Mouse (Mus musculus) large intestine, adult 2 months (tissue): Measurements from ENCODE around the gene Prss23. TPM values are rescaled to one million over a fixed set of nuclear protein-coding genes. Genes with fewer than 3 reads are reported as not detected.

Experiments
- DNase-seq: peaks from one replicate; pipeline ENCODE4 v3.0.0-alpha.2; 2012; ENCODE audit warnings: low read depth, low spot score
- WGBS: fragments of 180-500 bp; shearing (Covaris S2); methylation state at CpG from one replicate; pipeline ENCODE4 v1.1.7; 2018; 5-methylcytosine and 5-hydroxymethylcytosine counted together
- polyA plus RNA-seq: library from polyadenylated mRNA; depleted of rRNA; stranded (reverse); fragments of >200 nt; gene quantifications from 2 replicates; pipeline ENCODE4 v1.2.3, GENCODE M21; 2012

The Prss23 gene
- polyA plus RNA-seq, 1 experiment: 189 TPM

DNA sequence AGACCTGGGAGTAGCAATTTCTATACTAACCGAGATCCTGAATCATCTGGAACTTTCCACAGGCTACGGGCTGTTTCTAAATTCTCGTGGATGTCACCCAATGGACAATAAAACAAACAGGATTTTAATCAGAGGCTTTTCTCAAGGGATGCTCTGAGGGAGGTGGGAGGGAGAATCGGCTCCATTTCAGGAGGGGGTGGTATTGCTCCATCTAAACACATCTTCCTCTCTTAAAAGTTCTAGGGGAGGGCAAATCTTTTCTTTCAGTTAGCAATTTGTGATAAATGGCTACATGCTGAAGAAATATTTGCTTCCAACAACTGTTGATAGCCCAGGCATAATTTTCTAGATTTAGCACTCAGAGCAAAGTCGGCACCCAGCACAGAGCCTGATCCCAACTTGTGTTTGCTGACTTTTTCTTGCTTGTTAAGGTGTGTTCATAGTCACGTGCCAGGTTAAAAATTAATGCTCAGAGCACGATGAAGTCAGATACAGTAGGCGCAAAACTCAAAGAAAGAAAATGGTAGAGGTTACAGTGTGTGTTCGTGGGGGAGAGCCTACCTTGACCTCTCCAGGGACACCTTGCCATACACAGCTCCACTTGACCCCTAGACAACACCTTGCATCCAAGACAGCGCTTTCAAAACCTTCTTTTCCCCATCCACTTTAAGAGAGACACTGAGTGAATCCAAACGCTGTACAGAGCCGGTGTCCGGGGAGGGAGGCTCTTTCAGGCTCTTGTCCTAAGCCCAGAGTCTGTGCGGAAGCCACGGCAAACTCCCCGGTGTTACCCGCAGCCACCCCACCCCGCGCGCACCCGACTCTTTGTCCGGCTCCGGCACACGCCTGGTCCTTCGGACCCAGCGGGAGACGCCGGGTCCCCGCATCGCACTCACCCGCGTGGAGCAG is 10.2 kb downstream of the Prss23 start:
- DNase-seq: peak; percentile 44
- WGBS: 3% methylated on average over 32 of the region's 32 CpGs

DNA sequence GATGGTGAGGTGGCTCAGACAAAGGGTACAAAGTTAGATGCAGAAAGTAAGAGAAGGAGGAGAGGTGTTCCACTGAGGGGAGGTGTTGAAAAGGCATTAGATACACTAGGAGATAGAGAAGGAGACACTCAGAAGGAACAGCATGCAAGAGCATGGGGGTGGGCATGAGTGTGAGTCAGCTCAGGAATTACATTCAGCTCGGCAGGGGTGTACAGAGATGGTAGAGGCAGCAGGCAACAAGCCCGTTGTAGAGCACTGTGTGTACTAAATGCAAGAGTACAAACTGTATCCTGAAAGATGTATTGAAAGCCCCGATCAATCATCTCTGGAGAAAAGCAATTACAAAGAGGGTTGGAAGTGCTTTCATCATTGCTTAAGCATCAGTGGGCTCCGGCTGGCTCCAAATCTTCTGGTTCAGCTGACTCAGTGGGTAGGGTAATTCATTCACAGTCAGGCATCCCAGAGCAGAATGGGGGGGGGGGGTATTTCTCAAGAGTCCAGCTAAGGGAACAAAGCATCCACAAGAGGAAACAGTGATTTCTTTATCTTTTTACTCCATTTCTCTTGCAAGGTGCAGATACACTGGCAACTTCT is 15.0 kb downstream of the Prss23 start:
- WGBS: 93% methylated on average over 4 of the region's 4 CpGs
- no peak for DNase-seq

- DNase-seq: no peak
- 73% methylated on average over 4 of the region's 4 CpGs for WGBS
Measured at GRCm38 (mm10) chr7:89508672-89509071, 18.3 kb downstream of the Prss23 start.

DNA sequence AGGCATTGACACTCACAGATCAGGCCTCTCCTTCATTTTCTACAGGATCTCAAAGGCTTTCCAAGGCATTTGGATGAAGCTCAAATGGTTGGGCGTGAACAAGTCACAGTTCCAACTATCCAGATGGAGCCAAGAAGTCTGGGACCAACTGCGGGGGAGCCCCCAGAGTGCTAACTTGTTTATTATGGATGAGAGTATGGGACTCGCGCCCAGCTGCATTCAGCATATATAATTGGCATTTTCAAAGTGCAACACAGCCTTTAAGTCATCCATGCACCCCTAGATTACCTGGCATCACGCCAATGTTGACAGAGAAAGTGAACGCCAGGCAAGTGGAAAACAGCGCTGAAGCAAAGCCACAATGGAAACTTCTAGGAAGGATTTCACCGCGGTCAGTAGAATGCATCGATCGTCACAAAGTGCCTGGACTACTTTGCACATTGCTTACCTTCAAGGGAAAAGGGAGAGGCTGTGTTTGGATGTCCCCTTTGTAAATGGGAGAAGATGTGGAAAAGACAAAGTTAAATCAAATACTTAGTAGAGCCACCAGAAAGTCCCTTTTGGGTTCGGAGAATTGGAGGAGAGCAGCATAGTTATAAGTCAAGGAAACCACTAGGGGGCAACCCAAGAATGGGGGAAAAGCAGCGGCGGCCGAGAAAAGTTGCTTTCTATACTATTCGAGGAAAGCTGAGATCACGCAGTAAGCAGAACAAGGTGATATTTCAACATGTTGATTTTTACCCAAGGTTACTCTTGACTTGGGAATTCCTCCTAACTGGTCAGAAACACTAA is 27.3 kb downstream of the Prss23 start:
- WGBS: 11% methylated on average over 17 of the region's 17 CpGs
- DNase-seq: no peak

DNA sequence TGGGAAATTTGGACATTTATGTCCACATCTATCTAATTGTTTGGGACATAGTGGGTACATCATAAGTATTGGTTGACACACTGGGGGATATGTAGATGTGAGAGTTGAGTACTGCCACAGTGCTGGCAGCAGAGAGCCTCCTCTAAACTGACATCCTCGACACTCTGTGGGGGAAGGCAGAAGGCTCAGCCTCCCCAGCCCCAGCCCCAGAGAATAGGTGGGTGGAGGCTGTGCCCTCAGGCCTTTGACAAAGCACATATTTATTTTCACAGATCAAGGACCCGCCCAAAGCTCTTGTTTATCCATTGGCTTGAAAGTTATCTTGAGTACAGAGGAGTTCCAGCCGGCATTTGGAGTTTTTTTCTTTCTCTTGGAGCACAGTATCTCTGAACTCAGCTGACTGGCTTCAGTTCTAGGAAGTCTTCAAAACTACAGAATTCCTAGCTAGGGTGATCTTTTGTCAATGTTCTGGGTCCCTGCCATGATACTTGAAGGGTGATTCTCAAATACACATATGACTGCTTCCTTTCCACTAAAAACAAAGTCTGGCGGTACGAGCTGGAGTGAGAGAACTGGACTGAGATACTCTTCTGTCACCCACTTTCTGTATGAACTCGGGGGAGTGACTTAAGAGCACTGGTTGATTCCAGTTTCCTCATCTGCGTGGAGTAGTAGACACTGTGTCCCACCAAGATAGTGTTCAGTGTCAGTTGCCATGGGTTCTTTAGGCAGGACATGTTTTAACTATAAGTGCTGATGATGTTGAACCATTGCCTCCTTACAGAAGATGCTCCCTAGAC is 43.0 kb downstream of the Prss23 start:
- 43% methylated on average over 7 of the region's 7 CpGs for WGBS
- no peak for DNase-seq

GRCm38 (mm10) chr7:89481723-89482122 is 45.3 kb downstream of the Prss23 start:
- 15% methylated on average over 3 of the region's 3 CpGs for WGBS
- no peak for DNase-seq

GRCm38 (mm10) chr7:89478490-89478889 is 48.5 kb downstream of the Prss23 start:
- DNase-seq: no peak

DNA sequence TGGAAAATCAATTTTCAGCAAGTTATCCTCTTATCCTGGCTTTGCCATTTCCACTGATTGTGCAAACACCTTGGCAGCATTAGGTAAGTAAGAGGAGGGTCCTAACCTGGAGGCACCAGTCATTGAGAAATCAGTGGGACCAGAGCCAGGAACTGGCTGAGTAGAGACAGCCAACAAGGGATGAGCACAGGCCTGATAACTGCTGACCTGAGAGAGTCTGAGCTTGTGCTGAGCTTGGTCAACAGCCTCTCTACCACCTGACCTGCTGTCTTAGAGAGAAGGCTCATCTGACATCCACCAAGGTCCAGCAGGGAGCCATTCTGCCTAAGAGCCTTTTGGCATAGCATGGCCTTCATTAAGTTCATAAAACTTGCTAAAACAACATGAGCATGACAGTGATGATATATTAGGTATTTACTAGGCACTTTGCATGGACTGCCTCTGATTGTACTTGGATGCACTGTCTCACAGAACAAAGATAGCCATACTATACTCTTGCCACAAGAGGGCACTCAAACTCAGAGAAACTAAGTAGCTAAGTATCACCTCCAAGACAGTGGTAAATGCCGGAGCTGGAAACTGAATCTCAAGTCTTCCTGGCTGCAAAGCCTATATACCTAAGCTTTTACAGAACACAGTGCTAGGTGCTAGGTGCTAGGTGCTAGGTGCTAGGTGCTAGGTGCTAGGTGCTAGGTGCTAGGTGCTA is 49.5 kb downstream of the Prss23 start:
- WGBS: 9% methylated on average over 1 of the region's 1 CpGs
- DNase-seq: peak; percentile 56

More at GRCm38 (mm10) chr7:89478490-89478889, 48.5 kb downstream of the Prss23 start:
- WGBS: 45% methylated on average over 2 of the region's 2 CpGs

DNA sequence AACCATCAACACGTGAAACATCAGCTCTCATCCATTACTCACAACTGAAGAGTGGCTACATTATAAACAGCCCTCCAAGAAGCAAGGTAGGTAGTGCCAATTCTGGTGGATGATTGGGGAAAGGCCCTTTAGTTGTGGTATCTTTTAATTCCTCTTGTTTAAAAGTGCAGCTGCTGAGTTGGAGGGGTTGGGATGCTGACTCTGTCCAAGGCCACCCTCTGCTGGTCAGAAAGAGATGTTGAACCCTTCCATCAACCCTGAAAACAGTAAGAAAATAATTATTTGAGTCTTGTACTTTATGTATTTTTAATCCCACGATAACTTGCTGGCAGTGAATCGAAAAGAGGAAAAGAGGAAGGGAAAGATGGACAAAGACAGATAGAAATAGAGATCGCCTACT is 53.5 kb downstream of the Prss23 start:
- WGBS: 41% methylated on average over 4 of the region's 4 CpGs
- DNase-seq: no peak

DNA sequence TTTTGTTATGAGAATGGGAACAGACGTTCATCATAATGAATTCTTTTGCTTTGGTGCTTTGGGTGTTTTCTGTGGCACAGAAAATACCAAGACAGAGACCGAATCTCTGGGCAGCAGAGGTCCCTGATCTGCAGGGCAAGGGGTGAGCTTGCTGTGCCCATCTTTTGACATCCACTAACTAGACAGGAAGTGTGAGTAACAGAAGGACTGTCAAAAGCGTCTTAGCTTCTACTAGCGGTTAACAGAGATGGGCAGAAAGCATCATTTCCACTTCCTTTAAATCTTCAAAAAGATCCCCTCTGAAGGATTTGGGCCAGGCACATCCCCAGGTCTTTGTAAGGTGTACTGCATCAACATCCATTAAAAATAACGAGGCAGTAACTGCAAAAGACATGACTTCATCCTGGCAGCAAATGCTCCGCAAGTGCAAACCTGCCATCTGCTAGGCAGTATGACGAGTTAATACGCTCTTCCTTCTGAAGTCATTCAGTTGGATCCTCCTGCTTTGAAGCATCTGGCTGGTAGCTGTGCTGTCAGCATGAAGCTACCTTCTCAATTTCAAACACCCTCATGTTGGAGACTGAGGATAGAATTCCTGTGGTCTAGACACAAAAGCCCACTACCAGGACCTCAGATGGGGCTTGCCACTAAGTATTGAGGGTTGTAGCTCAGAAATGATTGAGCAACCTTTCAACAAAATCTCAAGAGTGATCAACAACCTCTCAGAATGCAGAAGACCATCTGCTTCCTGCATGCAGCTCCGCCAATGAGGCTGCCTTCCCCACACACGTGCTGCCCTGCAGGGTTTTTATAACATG is 63.0 kb downstream of the Prss23 start:
- no peak for DNase-seq
- 74% methylated on average over 10 of the region's 10 CpGs for WGBS

DNA sequence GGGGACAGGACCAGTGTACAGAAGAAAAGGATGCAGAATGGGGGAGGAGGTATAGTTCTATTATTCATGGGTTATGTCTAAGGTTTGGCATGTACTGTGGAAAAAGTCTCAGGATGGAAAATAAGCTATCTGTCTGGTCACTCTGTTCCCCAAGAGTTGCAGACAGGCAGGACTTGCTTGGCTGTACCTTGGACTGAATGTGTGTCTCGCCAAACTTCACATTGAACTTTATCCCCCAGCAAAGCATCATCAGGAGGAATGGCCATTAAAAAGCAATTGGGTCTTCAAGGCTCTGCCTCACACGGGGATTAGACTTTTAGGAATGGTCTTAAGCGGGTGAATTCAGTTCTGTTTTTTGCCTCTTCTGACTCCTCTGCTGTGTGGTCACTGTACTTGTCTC is 63.7 kb downstream of the Prss23 start:
- no peak for DNase-seq
- WGBS: 54% methylated on average over 3 of the region's 3 CpGs

GRCm38 (mm10) chr7:89462646-89463207 is 64.3 kb downstream of the Prss23 start:
- WGBS: 80% methylated on average over 5 of the region's 5 CpGs
- no peak for DNase-seq

- WGBS: 88% methylated on average over 3 of the region's 3 CpGs
- no peak for DNase-seq
Measured at GRCm38 (mm10) chr7:89461351-89461750, 65.6 kb downstream of the Prss23 start.

GRCm38 (mm10) chr7:89460911-89461310 is 66.1 kb downstream of the Prss23 start:
- DNase-seq: no peak

GRCm38 (mm10) chr7:89459691-89460090 is 67.3 kb downstream of the Prss23 start:
- no peak for DNase-seq
- 27% methylated on average over 2 of the region's 2 CpGs for WGBS
